Mouse (Mus musculus) midbrain, embryonic 11.5 days (tissue): ENCODE data around the gene Gimap9. TPM values are rescaled to one million over a fixed set of nuclear protein-coding genes. Genes with fewer than 3 reads are reported as not detected.

ENCODE experiments used
- ATAC-seq: fragments of 200-750 bp; cut with Nextera tagmentation; 2 replicates; pipeline ENCODE4 v1.8.0; 2017; ENCODE audit warnings: moderate TSS enrichment, moderate library complexity; ENCODE audit not compliant: low FRiP score
- DNase-seq: peaks from one replicate; pipeline ENCODE4 v3.0.0; 2015; ENCODE audit warnings: low spot score; ENCODE audit errors: missing footprints
- H3K27ac ChIP-seq: fragments of 300-500 bp; sonication (generic); 2 replicates; pipeline ENCODE4 v1.5.1; 2014; ENCODE audit warnings: low read depth, low read length
- H3K27me3 ChIP-seq: fragments of 300-500 bp; sonication (generic); 2 replicates; pipeline ENCODE4 v1.6.1; 2014; ENCODE audit warnings: mild to moderate bottlenecking, low read length, moderate library complexity, mixed read lengths; ENCODE audit not compliant: control insufficient read depth, insufficient read depth
- H3K36me3 ChIP-seq: fragments of 300-500 bp; sonication (generic); 2 replicates; pipeline ENCODE4 v1.6.1; 2014; ENCODE audit warnings: mild to moderate bottlenecking, low read length, moderate library complexity, mixed read lengths; ENCODE audit not compliant: control insufficient read depth, insufficient read depth
- H3K4me1 ChIP-seq: fragments of 300-500 bp; sonication (generic); 2 replicates; pipeline ENCODE4 v1.6.1; 2014; ENCODE audit warnings: low read length; ENCODE audit not compliant: control insufficient read depth, insufficient read depth
- H3K4me2 ChIP-seq: fragments of 300-500 bp; sonication (generic); 2 replicates; pipeline ENCODE4 v1.6.1; 2014; ENCODE audit warnings: mild to moderate bottlenecking, moderate library complexity
- H3K4me3 ChIP-seq: fragments of 300-500 bp; sonication (generic); 2 replicates; pipeline ENCODE4 v1.5.1; 2014; ENCODE audit warnings: low read depth, low read length
- H3K9ac ChIP-seq: fragments of 300-500 bp; sonication (generic); 2 replicates; pipeline ENCODE4 v1.6.1; 2014; ENCODE audit warnings: low read length
- H3K9me3 ChIP-seq: fragments of 300-500 bp; sonication (generic); 2 replicates; pipeline ENCODE4 v1.6.1; 2016; ENCODE audit warnings: low read length; ENCODE audit not compliant: control insufficient read depth
- WGBS: fragments of 180-500 bp; shearing (Covaris S2); extraction: QIAGEN DNeasy Blood & Tissue Kit; methylation state at CpG from one replicate; pipeline ENCODE4 v1.1.7; 2014; 5-methylcytosine and 5-hydroxymethylcytosine counted together
- polyA plus RNA-seq: library from polyadenylated mRNA; unstranded; fragments of >200 nt; fragmentation: Nextera tagmentation; extraction: Ambion mirVana; gene quantifications from 2 replicates; pipeline ENCODE4 v1.2.1, GENCODE M21; 2014

The Gimap9 gene
- polyA plus RNA-seq, 1 experiment from 2014 or later: 2.9 TPM

- no peak overlapping the region for H3K9ac ChIP-seq
- ATAC-seq: no peak
- 91% methylated on average over 2 of the region's 2 CpGs for WGBS
These were observed 40.8 kb upstream of the Gimap9 start for GRCm38 (mm10) chr6:48635105-48635504.

GRCm38 (mm10) chr6:48636515-48636914 lies 39.4 kb upstream of the Gimap9 start:
- Histone ChIP-seq H3K4me3 (no peak overlapping the region), H3K4me2 (no peak overlapping the region), H3K27ac (no peak overlapping the region), H3K9ac (no peak overlapping the region), H3K27me3 (no peaks in the 10 kb centered on the region), H3K9me3 (no peaks in the 10 kb centered on the region), H3K36me3 (no peaks in the 10 kb centered on the region), H3K4me1 (peaks cover 4% of the 10 kb centered on the region; the same call in 1 of the 2 replicates)
- ATAC-seq (no peak), DNase-seq (no peak)
- WGBS: 57% methylated on average over 6 of the region's 6 CpGs

More at GRCm38 (mm10) chr6:48635105-48635504, 40.8 kb upstream of the Gimap9 start:
- Histone ChIP-seq H3K9me3 (no peaks in the 10 kb centered on the region), H3K27me3 (peaks cover 3% of the 10 kb centered on the region; the same call in 1 of the 2 replicates), H3K4me3 (no peak overlapping the region), H3K4me1 (peaks cover 4% of the 10 kb centered on the region; the same call in 1 of the 2 replicates), H3K27ac (no peak overlapping the region), H3K4me2 (no peak overlapping the region), H3K36me3 (no peaks in the 10 kb centered on the region)
- no peak for DNase-seq

DNA sequence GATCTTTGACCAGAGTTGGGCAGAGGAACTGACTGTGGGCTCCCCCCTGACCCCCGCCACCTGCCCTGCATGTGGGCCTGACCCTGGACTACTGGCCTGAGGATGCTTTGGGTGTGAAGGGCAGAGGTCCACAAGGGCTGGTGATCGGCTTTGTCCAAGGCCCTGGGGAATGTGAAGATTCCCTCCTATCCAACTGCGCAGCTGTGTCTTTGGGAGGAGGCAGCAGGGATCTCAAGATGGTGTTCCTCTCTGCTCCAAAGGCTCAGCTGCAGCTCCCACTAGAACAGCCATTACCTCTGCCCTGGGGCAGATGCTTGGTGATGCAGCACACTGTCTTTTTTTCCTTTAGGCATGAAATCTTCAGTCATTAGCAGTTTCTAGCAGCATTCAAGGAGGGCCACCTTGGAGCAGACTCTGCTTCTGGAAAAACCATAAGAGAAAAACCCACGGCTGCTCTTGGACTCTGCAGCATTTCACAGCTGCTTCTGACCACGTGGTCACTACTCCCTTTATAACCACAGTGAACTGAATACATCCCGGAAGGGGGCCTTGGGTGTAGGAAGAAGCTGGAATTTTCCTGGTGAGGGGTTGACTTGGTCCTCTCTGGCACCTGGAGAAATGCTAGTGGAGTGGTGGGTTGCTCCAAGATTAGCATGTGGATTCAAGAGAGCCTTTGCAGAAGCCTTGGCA lies 38.0 kb upstream of the Gimap9 start:
- H3K4me2 ChIP-seq: no peak overlapping the region
- no peaks in the 10 kb centered on the region for H3K9me3 ChIP-seq
- H3K4me3 ChIP-seq: no peak overlapping the region
- H3K4me1 ChIP-seq: peaks cover 4% of the 10 kb centered on the region; the same call in 1 of the 2 replicates
- H3K27ac ChIP-seq: no peak overlapping the region
- H3K36me3 ChIP-seq: no peaks in the 10 kb centered on the region
- 70% methylated on average over 6 of the region's 6 CpGs for WGBS
- no peak for ATAC-seq
- no peak overlapping the region for H3K9ac ChIP-seq
- DNase-seq: no peak
- no peaks in the 10 kb centered on the region for H3K27me3 ChIP-seq

DNA sequence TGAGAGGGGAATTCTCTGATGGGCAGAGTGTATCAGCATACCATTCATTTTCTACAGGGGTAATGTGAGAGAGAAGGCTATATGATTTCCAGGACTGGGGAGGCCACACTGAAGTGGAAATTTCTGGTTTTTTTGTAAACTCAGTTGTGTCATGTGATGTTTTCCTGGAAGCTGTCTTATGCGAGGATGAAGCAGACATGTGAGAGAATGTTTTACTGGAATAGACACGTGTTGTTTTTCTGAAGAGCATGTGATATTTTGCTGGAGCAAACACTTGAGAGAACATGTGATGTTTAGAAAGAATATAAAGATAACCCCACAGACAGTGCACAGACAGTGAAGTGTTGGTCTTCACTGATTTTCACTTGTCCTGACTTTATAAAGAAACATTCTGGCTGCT lies 37.4 kb upstream of the Gimap9 start:
- H3K9ac ChIP-seq: no peak overlapping the region
- H3K4me2 ChIP-seq: no peak overlapping the region
- H3K4me3 ChIP-seq: no peak overlapping the region
- H3K9me3 ChIP-seq: no peaks in the 10 kb centered on the region
- H3K4me1 ChIP-seq: peaks cover 4% of the 10 kb centered on the region; the same call in 1 of the 2 replicates
- H3K36me3 ChIP-seq: no peaks in the 10 kb centered on the region
- DNase-seq (no peak), ATAC-seq (no peak)
- WGBS: 82% methylated on average over 2 of the region's 2 CpGs
- H3K27me3 ChIP-seq: no peaks in the 10 kb centered on the region
- H3K27ac ChIP-seq: no peak overlapping the region

GRCm38 (mm10) chr6:48641391-48641790 lies 34.5 kb upstream of the Gimap9 start:
- peaks cover 4% of the 10 kb centered on the region; the same call in 1 of the 2 replicates for H3K4me1 ChIP-seq
- H3K9me3 ChIP-seq: no peaks in the 10 kb centered on the region
- no peak for ATAC-seq
- no peaks in the 10 kb centered on the region for H3K36me3 ChIP-seq
- 78% methylated on average over 6 of the region's 6 CpGs for whole genome bisulfite sequencing
- H3K4me3 ChIP-seq: no peak overlapping the region
- no peak overlapping the region for H3K4me2 ChIP-seq
- no peak overlapping the region for H3K27ac ChIP-seq
- no peak overlapping the region for H3K9ac ChIP-seq
- no peaks in the 10 kb centered on the region for H3K27me3 ChIP-seq
- no peak for DNase-seq

- Histone ChIP-seq H3K4me3 (no peak overlapping the region), H3K36me3 (no peaks in the 10 kb centered on the region), H3K9ac (no peak overlapping the region), H3K4me1 (no peaks in the 10 kb centered on the region), H3K27me3 (no peaks in the 10 kb centered on the region), H3K27ac (no peak overlapping the region), H3K4me2 (no peak overlapping the region), H3K9me3 (no peaks in the 10 kb centered on the region)
- ATAC-seq: peak; percentile 33; the same call in 1 of the 2 replicates
- WGBS: 22% methylated on average over 4 of the region's 4 CpGs
- peak; percentile 97 for DNase-seq
These were observed 33.1 kb upstream of the Gimap9 start for GRCm38 (mm10) chr6:48642764-48643292.

- H3K4me1 ChIP-seq: no peaks in the 10 kb centered on the region
- 14% methylated on average over 12 of the region's 12 CpGs for WGBS
- peak; percentile 50; the same call in 1 of the 2 replicates for ATAC-seq
- H3K9me3 ChIP-seq: no peaks in the 10 kb centered on the region
- no peaks in the 10 kb centered on the region for H3K36me3 ChIP-seq
- H3K27me3 ChIP-seq: no peaks in the 10 kb centered on the region
- no peak overlapping the region for H3K27ac ChIP-seq
- H3K4me3 ChIP-seq: no peak overlapping the region
- DNase-seq: peak; percentile 93
- no peak overlapping the region for H3K4me2 ChIP-seq
- no peak overlapping the region for H3K9ac ChIP-seq
These were observed 30.1 kb upstream of the Gimap9 start for GRCm38 (mm10) chr6:48645660-48646308.

DNA sequence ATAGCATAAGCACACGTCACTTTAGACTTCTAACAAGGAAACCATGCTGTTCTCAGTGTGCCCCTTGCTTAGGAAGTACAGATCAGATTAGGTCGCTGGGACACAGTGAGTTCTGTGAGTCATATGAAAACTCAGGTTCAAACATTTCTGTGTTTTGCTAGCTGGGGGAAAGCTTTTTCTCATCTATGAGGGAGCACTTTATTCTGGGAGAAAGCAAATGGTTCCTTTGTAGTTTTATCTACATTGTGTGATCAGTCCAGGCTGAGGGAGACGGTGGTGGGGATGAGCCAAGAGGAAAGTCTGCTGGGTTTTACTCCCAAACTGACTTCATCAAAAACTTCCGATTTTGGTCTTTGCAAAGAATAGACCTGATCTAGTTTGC lies 29.6 kb upstream of the Gimap9 start:
- Histone ChIP-seq H3K27me3 (no peaks in the 10 kb centered on the region), H3K36me3 (no peaks in the 10 kb centered on the region), H3K4me1 (no peaks in the 10 kb centered on the region), H3K4me2 (no peak overlapping the region), H3K4me3 (no peak overlapping the region), H3K9me3 (no peaks in the 10 kb centered on the region), H3K9ac (no peak overlapping the region), H3K27ac (no peak overlapping the region)
- no peak for ATAC-seq
- WGBS: 80% methylated on average over 4 of the region's 4 CpGs
- no peak for DNase-seq

DNA sequence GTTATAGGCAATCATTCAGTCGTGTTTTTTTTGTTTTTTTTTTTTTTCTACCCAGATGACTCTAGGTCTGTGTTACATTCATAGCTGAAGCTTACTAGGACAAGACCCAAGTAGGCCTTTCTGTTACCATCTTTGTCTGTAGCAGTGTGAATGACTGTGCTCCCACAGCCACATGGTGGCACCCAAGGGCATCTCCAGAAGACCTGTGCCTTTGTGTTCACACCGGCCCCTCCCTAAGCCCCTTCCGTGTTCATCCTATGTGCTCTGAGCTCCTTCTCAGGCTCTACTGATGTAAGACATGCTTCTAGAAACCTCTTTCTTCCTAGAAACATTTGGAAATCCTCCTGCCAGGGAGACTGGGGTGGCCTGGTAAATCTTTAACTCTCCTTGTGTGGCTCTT lies 28.9 kb upstream of the Gimap9 start, which contains the start of gene Gimap8:
Gene Gimap8 (plus strand): TSS at position 240 of the 400 bp plus-strand sequence.
- Histone ChIP-seq H3K9ac (no peak within 1 kb of the TSS), H3K9me3 (no peaks in the 10 kb centered on the region), H3K4me2 (no peak within 1 kb of the TSS), H3K27ac (no peak within 1 kb of the TSS), H3K4me3 (no peak within 1 kb of the TSS), H3K27me3 (no peaks in the 10 kb centered on the region), H3K36me3 (no peaks in the 10 kb centered on the region), H3K4me1 (no peaks in the 10 kb centered on the region)
- no peak for DNase-seq
- 49% methylated on average over 3 of the region's 3 CpGs for WGBS
- no peak for ATAC-seq
